Mouse (Mus musculus) frontal cortex, postnatal 14 days (tissue): ENCODE measurements around the gene Plxnb3.
A peak's percentile ranks its signal among the peaks of the same experiment; 100 is the strongest.
"Not testable (repeated sequence)": the region's sequence is repeated elsewhere in the genome, so short reads cannot be mapped to it uniquely, and the experiment has no call there.

Experiments
- DNase-seq, 2 experiments: peaks; one replicate each; pipeline ENCODE4 v3.0.0; 2022; ENCODE audit warnings: low spot score in 2 of 2

The Plxnb3 gene

GRCm38 (mm10) chrX:73756334-73757140, at the start of gene Plxnb3:
Gene Plxnb3 (plus strand): TSS chrX:73757090.
- DNase-seq, result no peak

GRCm38 (mm10) chrX:73715476-73716108, 41.3 kb upstream of the Plxnb3 start:
- no peak for DNase-seq

- DNase-seq, result peak; percentile 84 to 90
Observed at GRCm38 (mm10) chrX:73716109-73716661, 40.7 kb upstream of the Plxnb3 start, which contains the start of the genes Bcap31 and Abcd1. Gene Bcap31 (minus strand): TSS chrX:73716175. Gene Abcd1 (plus strand): TSS chrX:73716597.

GRCm38 (mm10) chrX:73716709-73717545, 40.0 kb upstream of the Plxnb3 start:
- DNase-seq, result peak in 1 of 2 experiments; percentile 5

- DNase-seq, result no peak
Observed at GRCm38 (mm10) chrX:73717667-73718066, 39.2 kb upstream of the Plxnb3 start.

GRCm38 (mm10) chrX:73718271-73718670, 38.6 kb upstream of the Plxnb3 start:
- DNase-seq, result no peak

GRCm38 (mm10) chrX:73718686-73719362, 38.1 kb upstream of the Plxnb3 start:
- no peak for DNase-seq

- DNase-seq, result no peak
Observed at GRCm38 (mm10) chrX:73730908-73731307, 26.0 kb upstream of the Plxnb3 start.

- DNase-seq, result no peak
Observed at GRCm38 (mm10) chrX:73738155-73738554, 18.7 kb upstream of the Plxnb3 start.

GRCm38 (mm10) chrX:73739151-73739550, 17.7 kb upstream of the Plxnb3 start:
- DNase-seq, result no peak

GRCm38 (mm10) chrX:73739841-73740240, 17.0 kb upstream of the Plxnb3 start:
- not testable (repeated sequence) for DNase-seq

- DNase-seq, result no peak
Observed at GRCm38 (mm10) chrX:73744774-73745481, 12.0 kb upstream of the Plxnb3 start.

- DNase-seq, result no peak
Observed at GRCm38 (mm10) chrX:73748977-73749376, 7.9 kb upstream of the Plxnb3 start.

GRCm38 (mm10) chrX:73758611-73759290, 1.9 kb downstream of the Plxnb3 start:
- no peak for DNase-seq

GRCm38 (mm10) chrX:73765311-73765710, 8.4 kb downstream of the Plxnb3 start:
- no peak for DNase-seq

- no peak for DNase-seq
Observed at GRCm38 (mm10) chrX:73767267-73767666, 10.4 kb downstream of the Plxnb3 start.

GRCm38 (mm10) chrX:73774168-73774760, 17.4 kb downstream of the Plxnb3 start, which contains the start of gene Srpk3:
Gene Srpk3 (plus strand): TSS chrX:73774405.
- no peak for DNase-seq

- no peak for DNase-seq
Observed at GRCm38 (mm10) chrX:73774802-73775483, 18.1 kb downstream of the Plxnb3 start.

GRCm38 (mm10) chrX:73782227-73782626, 25.3 kb downstream of the Plxnb3 start:
- DNase-seq, result no peak
